Mouse (Mus musculus): ENCODE measurements around the gene Cd52.

Gene Cd52

GRCm38 (mm10) chr4:134052560-134052959 is 42.3 kb downstream of the Cd52 start:
- no peak for DNase-seq (ENCODE audit: low spot score in 2 of 2)

- DNase-seq (ENCODE audit: low spot score in 2 of 2), result no peak
Observed at GRCm38 (mm10) chr4:134051912-134052311, 43.0 kb downstream of the Cd52 start.

DNA sequence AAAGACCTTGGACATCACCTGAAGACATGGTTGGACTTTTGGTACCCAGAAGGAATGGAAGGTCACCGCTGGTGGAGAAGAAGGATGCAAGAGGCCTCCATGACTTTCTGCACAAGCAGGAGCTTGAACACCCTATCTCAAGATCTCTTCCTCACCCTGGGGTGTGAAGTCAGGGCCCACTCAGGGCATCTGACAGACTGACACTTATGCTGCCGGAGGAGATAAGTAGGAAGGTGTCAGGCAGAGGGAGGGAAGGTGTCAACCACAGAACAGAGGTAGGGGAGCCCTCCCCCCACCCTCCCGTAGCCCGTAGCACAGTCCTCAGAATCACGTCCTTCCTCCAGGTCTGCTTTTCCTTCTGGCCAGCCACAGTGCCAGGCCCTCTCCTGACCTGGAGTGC is 47.2 kb downstream of the Cd52 start:
- no peak for DNase-seq (ENCODE audit: low spot score in 2 of 2)

DNA sequence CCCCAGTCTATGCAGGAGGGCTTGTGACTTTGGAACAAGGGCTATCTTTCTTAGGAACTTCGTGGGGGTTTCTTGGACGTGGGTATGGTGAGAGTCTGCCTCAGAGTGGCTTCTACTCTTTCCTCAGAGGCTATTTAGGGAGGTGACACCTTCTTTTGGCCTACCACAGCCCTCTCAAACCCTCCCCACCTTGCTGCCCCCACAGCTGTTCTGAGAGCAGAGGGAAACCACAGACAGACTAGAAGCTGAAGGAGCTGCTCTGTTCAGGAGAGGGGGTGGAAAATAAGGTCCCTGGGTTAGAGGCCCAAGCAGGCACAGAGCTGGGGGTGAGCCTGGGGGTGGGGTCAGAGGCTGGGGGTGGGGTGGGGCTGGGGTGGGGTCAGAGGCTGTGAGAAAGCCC is 51.8 kb downstream of the Cd52 start:
- DNase-seq (ENCODE audit: low spot score in 2 of 2), result no peak

DNA sequence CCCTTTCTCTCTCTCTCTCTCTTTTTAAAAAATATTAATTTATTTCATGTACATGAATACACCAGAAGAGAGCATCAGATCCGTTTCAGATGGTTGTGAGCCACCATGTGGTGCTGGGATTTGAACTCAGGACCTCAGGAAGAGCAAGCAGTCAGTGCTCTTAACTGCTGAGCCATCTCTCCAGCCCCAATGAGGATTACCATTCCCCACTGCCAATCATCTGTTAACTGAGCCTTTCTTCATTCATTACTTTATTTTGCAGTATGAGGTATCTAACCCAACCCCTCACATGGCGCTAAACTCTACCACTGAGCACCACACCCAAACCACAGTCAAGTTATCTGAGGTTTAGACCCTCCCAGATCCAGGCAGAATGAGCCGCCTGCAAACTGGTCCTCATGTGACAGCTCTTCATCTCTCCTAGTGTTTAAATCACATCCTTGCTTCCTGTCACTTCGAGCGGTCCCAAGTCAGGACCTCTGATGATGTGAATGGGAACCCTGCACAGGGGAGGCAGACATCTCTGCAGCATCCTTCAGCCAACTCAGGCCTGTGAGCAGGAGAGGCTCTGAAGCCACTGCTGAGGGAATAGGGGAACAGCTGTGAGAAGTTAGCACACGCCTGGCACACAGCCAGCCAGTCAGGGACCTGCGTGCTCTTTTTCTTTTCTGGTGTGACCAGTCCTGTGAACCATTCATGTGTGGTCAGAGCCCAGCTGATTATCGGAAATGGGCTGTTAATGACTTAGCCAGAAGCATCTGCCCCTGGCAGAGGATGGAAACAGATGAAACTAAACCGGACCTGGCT is 53.4 kb downstream of the Cd52 start:
- DNase-seq (ENCODE audit: low spot score in 2 of 2), result no peak

GRCm38 (mm10) chr4:134035953-134036352 is 58.9 kb downstream of the Cd52 start:
- peak; percentile 44 to 72 for DNase-seq (ENCODE audit: low spot score in 2 of 2)

All from spleen, postnatal 14 days (tissue).